Mouse (Mus musculus) c-Kit-positive CD71-positive TER-119-negative erythroid progenitor cells, embryonic 14.5 days (primary cell): ENCODE results near the gene Tomm20.
A peak's percentile ranks its signal among the peaks of the same experiment; 100 is the strongest.
"Not testable (repeated sequence)": the region's sequence is repeated elsewhere in the genome, so short reads cannot be mapped to it uniquely, and the experiment has no call there.

Experiments used
- DNase-seq: peaks from one replicate; pipeline ENCODE4 v3.0.0-alpha.2; 2013; ENCODE audit warnings: low read depth

The Tomm20 gene

GRCm38 (mm10) chr8:126918356-126918755 lies 27.3 kb downstream of the Tomm20 start:
- DNase-seq = no peak

GRCm38 (mm10) chr8:126917179-126917905 lies 28.3 kb downstream of the Tomm20 start:
- DNase-seq = no peak

GRCm38 (mm10) chr8:126916611-126917010 lies 29.0 kb downstream of the Tomm20 start:
- no peak for DNase-seq

GRCm38 (mm10) chr8:126914609-126915375 lies 30.9 kb downstream of the Tomm20 start:
- DNase-seq = no peak

- not testable (repeated sequence) for DNase-seq
These were observed 31.5 kb downstream of the Tomm20 start for GRCm38 (mm10) chr8:126914107-126914490.

- DNase-seq = no peak
These were observed 32.2 kb downstream of the Tomm20 start for GRCm38 (mm10) chr8:126913241-126914106.

- no peak for DNase-seq
These were observed 36.3 kb downstream of the Tomm20 start for GRCm38 (mm10) chr8:126909371-126909802.

GRCm38 (mm10) chr8:126908805-126909204 lies 36.8 kb downstream of the Tomm20 start:
- DNase-seq = no peak

GRCm38 (mm10) chr8:126907968-126908367 lies 37.7 kb downstream of the Tomm20 start:
- DNase-seq = no peak

GRCm38 (mm10) chr8:126907374-126907773 lies 38.3 kb downstream of the Tomm20 start:
- no peak for DNase-seq

GRCm38 (mm10) chr8:126905387-126905786 lies 40.3 kb downstream of the Tomm20 start:
- DNase-seq = peak; percentile 21

GRCm38 (mm10) chr8:126903927-126904326 lies 41.7 kb downstream of the Tomm20 start:
- DNase-seq = no peak

GRCm38 (mm10) chr8:126903224-126903895 lies 42.3 kb downstream of the Tomm20 start:
- no peak for DNase-seq

- DNase-seq = no peak
These were observed 44.0 kb downstream of the Tomm20 start for GRCm38 (mm10) chr8:126901612-126902011.

GRCm38 (mm10) chr8:126901049-126901448 lies 44.6 kb downstream of the Tomm20 start:
- DNase-seq = no peak

- DNase-seq = no peak
These were observed 50.5 kb downstream of the Tomm20 start for GRCm38 (mm10) chr8:126895133-126895532.

GRCm38 (mm10) chr8:126887639-126888006 lies 58.0 kb downstream of the Tomm20 start:
- no peak for DNase-seq

GRCm38 (mm10) chr8:126886741-126887638 lies 58.7 kb downstream of the Tomm20 start:
- DNase-seq = no peak

GRCm38 (mm10) chr8:126885554-126886485 lies 59.8 kb downstream of the Tomm20 start:
- peak; percentile 42 for DNase-seq
